14 mouse cellular contexts compared by ENCODE assay signal in the genomic region with DNA sequence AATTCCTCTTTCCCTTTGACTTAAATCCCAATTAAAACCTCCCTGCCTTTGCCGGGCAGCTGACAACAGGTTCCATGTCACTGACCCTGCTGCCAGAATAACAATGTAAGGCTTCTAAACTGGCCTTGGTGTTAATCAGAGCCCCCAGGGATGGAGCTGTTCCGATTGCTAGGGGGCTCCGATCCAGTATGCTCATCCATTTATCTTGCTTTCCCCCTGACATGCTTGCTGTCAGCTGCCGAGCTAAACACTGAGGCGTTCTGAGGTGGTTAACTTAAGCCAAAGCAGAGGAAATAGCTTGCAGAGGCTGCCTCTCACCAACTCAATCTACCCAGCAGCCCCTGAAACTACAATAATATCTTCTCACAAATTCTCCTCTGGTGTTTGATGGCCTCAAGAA.
DNase-seq lines count a peak whose midpoint lies in the region; ATAC-seq and TF ChIP-seq lines count a peak whose summit lies in the region.
"Had no signal": no experiment of that assay in that cellular context is flagged by ENCODE, and none has a peak within 500 bp of the region (broad histone marks: within the 10 kb centered on the region; RNA-seq: fewer than 3 reads in every experiment).

No protein-coding gene starts in this region.

- H3K27ac ChIP-seq in kidney, embryonic 14.5 days (ENCODE audit: low read depth, low read length), result no peak overlapping the region
- H3K27ac ChIP-seq in kidney, embryonic 16.5 days (ENCODE audit: low read length), result no peak overlapping the region
- H3K27ac ChIP-seq in limb, embryonic 10.5 days, result peak overlapping the region; percentile 48; the same call in 1 of the 2 replicates
- no peak overlapping the region for H3K27ac ChIP-seq in neural tube, embryonic 11.5 days (ENCODE audit: low read depth, low read length)
- no peak overlapping the region for H3K27ac ChIP-seq in layer of hippocampus, adult 2 months
- H3K27ac ChIP-seq: limb, embryonic 15.5 days had no signal

- H3K9ac ChIP-seq in kidney, embryonic 14.5 days (ENCODE audit: low read depth, low read length), result no peak overlapping the region; the same call in 1 of the 2 replicates
- no peak overlapping the region for H3K9ac ChIP-seq in kidney, embryonic 16.5 days (replicated peaks; ENCODE audit: low read length)
- H3K9ac ChIP-seq in neural tube, embryonic 11.5 days (ENCODE audit: low read length), result no peak overlapping the region
- H3K9ac ChIP-seq: limb, embryonic 15.5 days had no signal

- TF ChIP-seq CTCF in layer of hippocampus, adult 2 months (conservative IDR thresholded peaks at IDR 0.05), result no peak

- H3K36me3 ChIP-seq in kidney, embryonic 14.5 days (ENCODE audit: control insufficient read depth, insufficient read depth, low read length), result no peaks in the 10 kb centered on the region
- no peaks in the 10 kb centered on the region for H3K36me3 ChIP-seq in kidney, embryonic 16.5 days (ENCODE audit: insufficient read depth, low read length)
- no peaks in the 10 kb centered on the region for H3K36me3 ChIP-seq in limb, embryonic 10.5 days
- H3K36me3 ChIP-seq in neural tube, embryonic 11.5 days (ENCODE audit: control insufficient read depth, insufficient read depth, low read length), result no peaks in the 10 kb centered on the region
- H3K36me3 ChIP-seq: limb, embryonic 15.5 days had no signal

- H3K27me3 ChIP-seq in kidney, embryonic 14.5 days (ENCODE audit: control insufficient read depth, insufficient read depth, low read length), result 0 out of 2 replicates have a peak, but pooled peaks cover 2% of the 10 kb centered on the region
- H3K27me3 ChIP-seq in kidney, embryonic 16.5 days (ENCODE audit: insufficient read depth, low read length), result no peaks in the 10 kb centered on the region
- no peaks in the 10 kb centered on the region for H3K27me3 ChIP-seq in limb, embryonic 10.5 days (ENCODE audit: low read depth, poor library complexity, severe bottlenecking)
- no peaks in the 10 kb centered on the region for H3K27me3 ChIP-seq in neural tube, embryonic 11.5 days (ENCODE audit: control insufficient read depth, insufficient read depth, low read length)

- H3K9me3 ChIP-seq in kidney, embryonic 14.5 days (ENCODE audit: control insufficient read depth, low read length), result no peaks in the 10 kb centered on the region
- H3K9me3 ChIP-seq in kidney, embryonic 16.5 days (ENCODE audit: low read length), result no peaks in the 10 kb centered on the region
- no peaks in the 10 kb centered on the region for H3K9me3 ChIP-seq in limb, embryonic 10.5 days (replicated peaks)
- no peaks in the 10 kb centered on the region for H3K9me3 ChIP-seq in neural tube, embryonic 11.5 days (ENCODE audit: control insufficient read depth, low read length)
- H3K9me3 ChIP-seq: limb, embryonic 15.5 days had no signal

- peaks cover 5% of the 10 kb centered on the region; the same call in 1 of the 2 replicates for H3K4me1 ChIP-seq in kidney, embryonic 14.5 days (ENCODE audit: control insufficient read depth, insufficient read depth, low read length)
- peaks cover 15% of the 10 kb centered on the region; the same call in 1 of the 2 replicates for H3K4me1 ChIP-seq in kidney, embryonic 16.5 days (ENCODE audit: insufficient read depth, low read length)
- H3K4me1 ChIP-seq in limb, embryonic 10.5 days, result peaks cover 41% of the 10 kb centered on the region
- peaks cover 3% of the 10 kb centered on the region; the same call in 1 of the 2 replicates for H3K4me1 ChIP-seq in neural tube, embryonic 11.5 days (ENCODE audit: control insufficient read depth, insufficient read depth, low read length)

- 0 out of 2 replicates have a peak overlapping the region, but pooled peaks have one; percentile 10 for H3K4me2 ChIP-seq in kidney, embryonic 14.5 days (replicated peaks; ENCODE audit: low read depth, low read length)
- no peak overlapping the region; the same call in 1 of the 2 replicates for H3K4me2 ChIP-seq in kidney, embryonic 16.5 days (replicated peaks; ENCODE audit: low read depth, low read length)
- H3K4me2 ChIP-seq in neural tube, embryonic 11.5 days (ENCODE audit: low read depth), result no peak overlapping the region
- H3K4me2 ChIP-seq: limb, embryonic 15.5 days had no signal

- H3K4me3 ChIP-seq in kidney, embryonic 14.5 days (ENCODE audit: low read length), result no peak overlapping the region
- H3K4me3 ChIP-seq in kidney, embryonic 16.5 days (ENCODE audit: low read length), result no peak overlapping the region
- H3K4me3 ChIP-seq in limb, embryonic 10.5 days, result no peak overlapping the region
- no peak overlapping the region for H3K4me3 ChIP-seq in neural tube, embryonic 11.5 days (ENCODE audit: low read depth, low read length)
- no peak overlapping the region for H3K4me3 ChIP-seq in layer of hippocampus, adult 2 months
- H3K4me3 ChIP-seq: limb, embryonic 15.5 days had no signal

- no peak for ATAC-seq in kidney, embryonic 14.5 days (ENCODE audit: low FRiP score, low TSS enrichment)
- ATAC-seq in kidney, embryonic 16.5 days (ENCODE audit: low FRiP score, low TSS enrichment), result no peak
- no peak for ATAC-seq in neural tube, embryonic 11.5 days (ENCODE audit: insufficient read depth, low FRiP score, low TSS enrichment)
- no peak for ATAC-seq in cerebellum, adult (ENCODE audit: insufficient number of reproducible peaks, low FRiP score, low TSS enrichment)
- ATAC-seq: activated CD4-positive, CD25-positive, alpha-beta regulatory T cell, adult 4 months had no signal

- WGBS in kidney, embryonic 14.5 days, result 8% methylated on average over 5 of the region's 5 CpGs
- 6% methylated on average over 5 of the region's 5 CpGs for WGBS in kidney, embryonic 16.5 days
- 9% methylated on average over 5 of the region's 5 CpGs for WGBS in limb, embryonic 10.5 days
- 2% methylated on average over 5 of the region's 5 CpGs for WGBS in neural tube, embryonic 11.5 days

- peak; percentile 25 for DNase-seq in embryo, embryonic 9.5 days (ENCODE audit: extremely low spot score)
- no peak for DNase-seq in limb, embryonic 10.5 days (ENCODE audit: low spot score)
- peak; percentile 42 for DNase-seq in neural tube, embryonic 11.5 days (ENCODE audit: low spot score)
- no peak for DNase-seq in gastrocnemius, postnatal 25 days
- DNase-seq in layer of hippocampus, adult 2 months (ENCODE audit: low spot score in 2 of 2), result no peak
- DNase-seq: cerebellum, postnatal 14 days; gastrocnemius, postnatal 36 days; heart, postnatal 14 days; kidney, adult 9 months had no signal

Comparison
In these comparisons a context has a peak if more than half of its experiments do, and no peak if none do; other contexts are left out.
1. DNase-seq: peak in embryo, embryonic 9.5 days (single experiment) and neural tube, embryonic 11.5 days (single experiment); none in limb, embryonic 10.5 days (single experiment), gastrocnemius, postnatal 25 days (single experiment) and layer of hippocampus, adult 2 months (0 of 2).